Mouse (Mus musculus) C2C12 (cell line): ENCODE results near the gene Sel1l3. TPM values are rescaled to one million over a fixed set of nuclear protein-coding genes. Genes with fewer than 3 reads are reported as not detected.

Source experiments
- H3K27me3 ChIP-seq: one replicate; pipeline ENCODE4 v1.6.1; 2011; ENCODE audit not compliant: control insufficient read depth, insufficient read depth, insufficient read length
- H3K36me3 ChIP-seq: one replicate; pipeline ENCODE4 v1.6.1; 2011; ENCODE audit not compliant: control insufficient read depth, insufficient read depth
- H3K4me3 ChIP-seq: one replicate; pipeline ENCODE4 v1.5.1; 2011; ENCODE audit warnings: mild to moderate bottlenecking, control low read depth; ENCODE audit not compliant: poor library complexity, insufficient read depth, severe bottlenecking
- H3K79me2 ChIP-seq: one replicate; pipeline ENCODE4 v1.6.1; 2011; ENCODE audit not compliant: control insufficient read depth, insufficient read depth
- H3K79me3 ChIP-seq: one replicate; pipeline ENCODE4 v1.6.1; 2011; ENCODE audit warnings: low read depth, control low read depth
- H3ac ChIP-seq: one replicate; pipeline ENCODE3; 2011; ENCODE audit warnings: low read depth; ENCODE audit not compliant: control insufficient read depth, insufficient read length
- CEBPB ChIP-seq: IDR thresholded peaks from one replicate; pipeline ENCODE4 v1.6.1; 2011; ENCODE audit warnings: low read depth, mild to moderate bottlenecking, control low read depth, moderate library complexity
- CTCF ChIP-seq: IDR thresholded peaks from one replicate; pipeline ENCODE4 v1.5.1; 2011; ENCODE audit not compliant: control insufficient read depth, insufficient read depth, insufficient read length
- FOSL1 ChIP-seq: IDR thresholded peaks from one replicate; pipeline ENCODE4 v1.8.0; 2011; ENCODE audit warnings: mild to moderate bottlenecking, low read length; ENCODE audit not compliant: poor library complexity, insufficient read depth, severe bottlenecking
- MAX ChIP-seq: IDR thresholded peaks from one replicate; pipeline ENCODE4 v1.6.1; 2011; ENCODE audit warnings: mild to moderate bottlenecking, control low read depth
- MYOD1 ChIP-seq: IDR thresholded peaks from one replicate; pipeline ENCODE4 v1.6.1; 2011; ENCODE audit warnings: low read depth; ENCODE audit not compliant: control insufficient read depth, insufficient read length
- MYOG ChIP-seq: IDR thresholded peaks from one replicate; pipeline ENCODE4 v1.6.1; 2011; ENCODE audit not compliant: control insufficient read depth, insufficient read length; ENCODE audit errors: extremely low read depth
- USF1 ChIP-seq: IDR thresholded peaks from one replicate; pipeline ENCODE4 v1.6.1; 2011; ENCODE audit warnings: low read depth, mild to moderate bottlenecking, control low read depth, moderate library complexity
- long read RNA-seq, 2 experiments: library from polyadenylated mRNA; unstranded; transcript quantifications; one replicate each; pipeline ENCODE4 v2.0.0; 2019 to 2020
- polyA plus RNA-seq: library from polyadenylated mRNA; unstranded; fragments of >200 nt; fragmentation: generic; extraction: Trizol; gene quantifications from one replicate; pipeline ENCODE4 v1.2.1, GENCODE M21; 2012; ENCODE audit warnings: missing spikeins

Sel1l3 gene
- polyA plus RNA-seq = not detected
- long read RNA-seq, experiment 1 = 0 reads
- long read RNA-seq, experiment 2 = 0 reads

DNA sequence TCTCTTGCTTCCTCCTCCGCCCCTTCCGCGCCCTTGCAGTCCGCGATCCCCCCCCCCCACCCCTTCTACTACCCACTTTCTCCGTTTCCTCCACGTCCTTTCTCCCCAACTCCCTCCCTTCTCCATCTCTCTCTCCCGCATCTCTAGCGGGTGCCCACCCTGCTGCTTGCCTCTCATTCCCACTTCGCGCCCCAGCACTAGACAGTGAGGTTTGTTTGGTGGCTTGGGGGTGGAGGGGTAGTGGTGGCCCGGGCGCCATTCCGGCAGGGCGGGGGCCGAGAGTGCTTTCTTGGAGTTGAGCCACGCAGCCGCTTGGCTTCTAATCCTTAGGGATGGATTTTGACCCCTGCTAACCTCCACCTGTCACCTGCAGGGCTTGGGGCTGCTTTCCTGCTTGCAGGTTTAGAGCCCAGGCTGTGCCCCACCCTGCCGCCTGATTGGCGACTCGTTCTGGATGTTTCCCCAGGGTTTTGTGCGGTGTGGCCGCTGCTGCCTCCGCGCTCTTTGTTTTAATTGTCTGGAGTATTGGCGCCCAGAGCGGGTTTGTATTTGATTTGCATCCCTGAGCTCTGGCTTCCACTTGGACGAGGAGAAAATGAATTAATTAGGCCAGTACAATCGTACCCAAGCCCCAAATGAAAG lies at the start of gene Sel1l3:
TSS of gene Sel1l3 (minus strand) at position 217 of the 642 bp plus-strand sequence.
- TF ChIP-seq MAX = no peak
- no peak for TF ChIP-seq USF1
- TF ChIP-seq CEBPB = no peak
- no peak for TF ChIP-seq FOSL1
- H3K4me3 ChIP-seq = no peak within 1 kb of the TSS
- no peaks in the 10 kb centered on the region for H3K79me2 ChIP-seq
- H3K79me3 ChIP-seq = no peaks in the 10 kb centered on the region
- no peaks in the 10 kb centered on the region for H3K36me3 ChIP-seq
- no peak within 1 kb of the TSS for H3ac ChIP-seq
- peaks cover 43% of the 10 kb centered on the region for H3K27me3 ChIP-seq

DNA sequence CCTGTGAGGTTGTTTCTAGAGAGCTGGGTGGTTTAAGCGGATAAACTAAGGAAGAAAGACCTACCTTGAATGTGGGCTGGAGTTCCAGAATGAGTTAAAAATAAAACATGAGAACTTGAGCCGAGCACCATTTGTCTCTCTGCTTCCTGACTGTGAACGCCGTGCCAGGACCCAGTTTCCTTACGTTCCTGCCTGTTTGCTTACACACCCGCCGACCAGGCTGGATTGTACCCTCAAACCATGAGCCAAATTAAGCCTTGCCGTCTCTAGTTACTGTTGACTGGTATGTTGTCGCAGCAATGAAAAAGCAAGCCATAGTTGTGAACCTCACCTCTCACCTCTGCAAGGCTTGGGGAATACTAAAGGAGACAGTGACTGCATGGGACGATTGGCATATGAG lies 48.3 kb upstream of the Sel1l3 start:
- no peaks in the 10 kb centered on the region for H3K79me2 ChIP-seq
- H3K36me3 ChIP-seq = no peaks in the 10 kb centered on the region
- no peak overlapping the region for H3K4me3 ChIP-seq
- no peaks in the 10 kb centered on the region for H3K79me3 ChIP-seq
- H3ac ChIP-seq = no peak overlapping the region
- H3K27me3 ChIP-seq = peaks cover 9% of the 10 kb centered on the region
- TF ChIP-seq MAX (no peak), FOSL1 (no peak), MYOD1 (no peak), USF1 (no peak)

DNA sequence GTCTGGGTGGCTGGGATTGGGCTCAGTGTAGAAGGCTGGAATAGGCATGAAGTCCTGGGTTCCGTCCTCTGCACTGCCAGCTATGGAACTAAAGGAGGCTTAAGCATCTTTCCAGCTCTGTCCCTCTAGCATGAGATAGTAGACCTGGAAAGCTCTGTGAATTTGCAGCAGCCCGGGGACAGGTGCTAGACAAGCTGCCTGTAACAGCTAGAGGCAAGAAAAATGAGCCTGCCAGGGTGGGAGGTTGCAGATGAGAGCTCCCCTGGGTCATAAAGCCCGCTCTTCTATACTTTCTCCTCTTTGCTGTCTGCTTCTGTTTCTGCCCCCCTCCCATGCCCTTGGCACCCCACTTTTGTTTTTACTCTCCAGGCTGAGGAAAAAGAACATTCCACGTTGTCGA lies 46.2 kb upstream of the Sel1l3 start:
- Histone ChIP-seq H3K4me3 (no peak overlapping the region), H3ac (no peak overlapping the region), H3K79me3 (no peaks in the 10 kb centered on the region), H3K79me2 (no peaks in the 10 kb centered on the region), H3K27me3 (peaks cover 10% of the 10 kb centered on the region), H3K36me3 (no peaks in the 10 kb centered on the region)
- TF ChIP-seq MAX (no peak), MYOG (no peak), MYOD1 (no peak), USF1 (no peak), FOSL1 (no peak), CTCF (no peak), CEBPB (no peak)

GRCm38 (mm10) chr5:53258038-53258786 lies 44.5 kb upstream of the Sel1l3 start:
- Histone ChIP-seq H3K4me3 (no peak overlapping the region), H3K79me2 (no peaks in the 10 kb centered on the region), H3ac (no peak overlapping the region), H3K79me3 (no peaks in the 10 kb centered on the region), H3K27me3 (peaks cover 21% of the 10 kb centered on the region), H3K36me3 (no peaks in the 10 kb centered on the region)
- TF ChIP-seq USF1 (no peak), CTCF (no peak), CEBPB (no peak), MAX (no peak)

DNA sequence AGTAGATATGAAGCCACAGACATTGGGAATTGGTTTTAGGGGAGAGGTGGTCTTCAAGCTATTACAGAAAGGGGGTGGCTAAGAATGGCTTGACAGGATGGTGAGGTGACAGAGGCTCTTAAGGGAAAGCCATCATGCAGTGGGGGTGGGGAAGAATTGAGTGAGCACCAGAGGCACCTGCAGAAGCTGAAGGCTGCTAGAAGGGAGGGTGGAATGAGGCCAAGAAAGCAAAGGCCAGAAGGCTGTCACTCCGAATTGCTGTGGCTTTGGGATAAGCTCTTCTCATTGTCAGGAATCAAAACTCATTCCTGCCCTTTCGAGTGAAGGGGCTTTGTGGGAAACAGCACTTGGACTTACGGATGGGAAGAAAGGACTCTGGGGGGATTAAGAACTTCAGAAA lies 41.1 kb upstream of the Sel1l3 start:
- no peaks in the 10 kb centered on the region for H3K36me3 ChIP-seq
- H3K79me2 ChIP-seq = no peaks in the 10 kb centered on the region
- TF ChIP-seq MYOG = no peak
- TF ChIP-seq MYOD1 = no peak
- TF ChIP-seq USF1 = no peak
- no peak for TF ChIP-seq CTCF
- no peak for TF ChIP-seq FOSL1
- TF ChIP-seq MAX = no peak
- TF ChIP-seq CEBPB = no peak
- H3K27me3 ChIP-seq = peaks cover 43% of the 10 kb centered on the region
- no peaks in the 10 kb centered on the region for H3K79me3 ChIP-seq
- no peak overlapping the region for H3K4me3 ChIP-seq
- no peak overlapping the region for H3ac ChIP-seq

- Histone ChIP-seq H3K79me3 (no peaks in the 10 kb centered on the region), H3K79me2 (no peaks in the 10 kb centered on the region), H3K4me3 (no peak overlapping the region), H3K27me3 (peaks cover 49% of the 10 kb centered on the region), H3K36me3 (no peaks in the 10 kb centered on the region), H3ac (no peak overlapping the region)
- no peak for TF ChIP-seq FOSL1
- TF ChIP-seq MYOD1 = no peak
- no peak for TF ChIP-seq CEBPB
- no peak for TF ChIP-seq CTCF
- no peak for TF ChIP-seq MAX
- TF ChIP-seq USF1 = no peak
- no peak for TF ChIP-seq MYOG
These were observed 40.4 kb upstream of the Sel1l3 start for GRCm38 (mm10) chr5:53254154-53254553.
